Mouse (Mus musculus): Measurements from ENCODE around the gene Pigg.

Pigg gene

DNA sequence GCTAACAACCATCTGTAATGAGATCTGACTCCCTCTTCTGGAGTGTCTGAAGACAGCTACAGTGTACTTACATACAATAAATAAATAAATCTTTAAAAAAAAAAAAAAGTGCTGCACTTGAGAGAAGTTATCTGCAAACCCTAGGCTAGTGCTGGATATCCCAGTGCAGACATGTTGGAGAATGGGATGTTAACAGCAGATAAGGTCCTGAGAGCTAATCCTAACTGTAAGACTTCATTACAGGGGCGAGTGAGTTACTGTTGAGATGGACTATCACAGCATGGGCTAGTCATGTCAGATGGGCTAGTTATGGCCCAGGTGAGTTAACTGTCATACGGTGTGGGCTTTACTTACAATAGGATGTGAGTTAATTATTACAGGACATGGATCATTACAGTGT is 41.6 kb downstream of the Pigg start:
- DNase-seq (ENCODE audit: low spot score in 2 of 2), result no peak

DNA sequence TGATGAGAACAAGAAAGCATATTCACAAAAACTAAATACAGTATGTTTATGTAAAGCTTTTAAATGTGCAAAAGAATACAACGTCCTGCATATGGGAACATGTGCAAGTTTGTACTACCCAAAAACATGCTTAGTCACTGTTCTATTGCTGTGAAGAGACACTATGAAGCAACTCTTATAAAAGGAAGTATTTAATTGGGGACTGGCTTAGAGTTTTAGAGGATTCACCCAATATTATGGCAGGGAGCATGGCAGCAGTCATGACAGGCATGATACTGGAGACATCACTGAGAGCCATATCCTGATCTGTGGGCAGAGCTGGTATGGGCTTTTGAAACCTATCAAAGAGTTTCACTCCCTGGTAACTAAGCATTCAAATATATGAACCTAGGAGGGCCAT is 45.5 kb downstream of the Pigg start:
- DNase-seq (ENCODE audit: low spot score in 2 of 2), result no peak

DNA sequence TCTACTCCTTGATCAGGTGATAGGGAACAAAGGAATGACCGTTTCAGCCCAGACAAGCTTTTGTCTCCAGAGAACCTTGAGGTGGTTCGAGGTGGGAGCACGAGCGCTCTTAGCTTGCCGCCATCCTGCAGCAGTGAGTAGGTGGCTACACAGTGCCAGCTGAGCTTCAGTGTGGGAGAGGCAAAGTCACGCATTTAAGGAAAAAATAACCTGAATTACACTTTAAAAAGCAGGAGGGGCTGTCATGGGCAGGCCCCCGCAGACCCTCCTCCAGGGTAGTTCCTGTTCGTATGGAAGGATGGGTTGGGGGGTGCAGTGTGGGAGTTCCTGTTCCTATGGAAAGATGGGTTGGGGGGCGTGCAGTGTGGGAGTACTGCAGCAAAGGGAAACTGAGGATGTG is 47.1 kb downstream of the Pigg start:
- DNase-seq (ENCODE audit: low spot score in 2 of 2), result no peak

DNA sequence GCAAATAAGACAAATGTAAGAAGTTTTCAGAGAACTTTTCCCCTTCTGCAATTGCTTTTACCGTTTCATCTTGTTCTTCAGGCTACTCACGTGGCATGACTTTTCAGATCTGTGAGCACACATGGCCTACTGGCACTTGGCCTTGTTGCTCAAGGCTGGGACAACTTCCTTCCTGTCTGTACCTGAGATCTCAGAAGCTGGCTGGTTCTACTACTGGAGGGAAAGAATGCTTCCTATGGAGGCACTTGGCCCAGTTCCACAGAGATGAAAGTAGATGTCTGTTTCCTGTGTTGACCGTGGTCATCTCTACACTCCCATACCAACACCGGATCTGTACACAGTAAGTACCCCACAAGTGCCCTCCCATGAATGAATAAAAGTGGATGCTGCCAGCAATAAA is 47.8 kb downstream of the Pigg start:
- DNase-seq (ENCODE audit: low spot score in 2 of 2), result no peak

DNA sequence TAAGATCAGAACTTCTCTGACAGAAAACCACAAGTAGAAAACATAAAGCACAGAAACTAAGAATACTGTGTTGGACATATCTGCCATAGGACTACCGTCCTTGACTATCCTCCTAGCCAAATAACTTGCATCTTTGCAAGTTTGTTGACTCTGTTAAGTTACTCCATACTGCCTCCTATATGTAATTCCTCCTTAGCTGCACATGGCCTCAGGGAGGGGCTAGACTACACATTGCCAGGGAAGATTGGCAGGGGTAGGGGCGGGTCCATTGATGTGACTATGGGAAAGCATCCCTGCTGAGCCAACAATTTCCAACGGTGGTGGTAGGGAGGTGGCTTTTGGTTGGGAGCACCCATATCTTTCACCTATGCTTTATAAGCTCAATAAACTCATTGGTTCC is 49.9 kb downstream of the Pigg start:
- DNase-seq (ENCODE audit: low spot score in 2 of 2), result no peak

DNA sequence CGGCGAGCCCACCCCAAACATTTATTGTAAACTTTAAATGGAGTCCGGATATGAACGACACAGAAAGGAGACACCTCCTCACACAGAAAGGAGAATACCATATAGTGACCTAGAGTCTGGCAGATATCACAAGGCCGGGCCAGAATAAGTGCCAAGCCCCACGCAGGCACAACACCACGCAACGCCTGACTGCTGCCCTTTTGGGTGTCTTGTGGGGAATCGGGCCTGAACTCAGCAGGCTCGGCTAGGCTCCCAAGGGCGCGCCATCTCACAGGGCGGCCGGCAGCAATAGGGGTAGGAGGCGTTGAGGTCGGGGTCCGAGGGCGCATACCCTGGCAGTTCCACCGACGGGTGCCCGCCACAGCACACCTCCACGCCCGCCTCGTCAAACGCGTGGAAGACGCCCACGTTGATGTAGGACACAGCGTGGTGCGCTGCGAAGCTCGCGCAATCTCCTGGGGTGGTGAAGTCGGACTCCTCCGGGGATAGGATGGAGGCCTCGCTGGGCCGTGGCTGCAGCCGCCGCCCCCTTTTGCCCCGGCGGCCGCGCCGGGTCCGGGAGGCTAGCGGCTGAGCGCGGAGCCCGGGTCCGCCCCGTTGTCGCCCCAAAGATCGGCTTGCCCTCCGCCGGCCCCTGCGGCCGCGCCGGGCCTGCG is 54.0 kb downstream of the Pigg start:
- no peak for DNase-seq (ENCODE audit: low spot score in 2 of 2)

DNA sequence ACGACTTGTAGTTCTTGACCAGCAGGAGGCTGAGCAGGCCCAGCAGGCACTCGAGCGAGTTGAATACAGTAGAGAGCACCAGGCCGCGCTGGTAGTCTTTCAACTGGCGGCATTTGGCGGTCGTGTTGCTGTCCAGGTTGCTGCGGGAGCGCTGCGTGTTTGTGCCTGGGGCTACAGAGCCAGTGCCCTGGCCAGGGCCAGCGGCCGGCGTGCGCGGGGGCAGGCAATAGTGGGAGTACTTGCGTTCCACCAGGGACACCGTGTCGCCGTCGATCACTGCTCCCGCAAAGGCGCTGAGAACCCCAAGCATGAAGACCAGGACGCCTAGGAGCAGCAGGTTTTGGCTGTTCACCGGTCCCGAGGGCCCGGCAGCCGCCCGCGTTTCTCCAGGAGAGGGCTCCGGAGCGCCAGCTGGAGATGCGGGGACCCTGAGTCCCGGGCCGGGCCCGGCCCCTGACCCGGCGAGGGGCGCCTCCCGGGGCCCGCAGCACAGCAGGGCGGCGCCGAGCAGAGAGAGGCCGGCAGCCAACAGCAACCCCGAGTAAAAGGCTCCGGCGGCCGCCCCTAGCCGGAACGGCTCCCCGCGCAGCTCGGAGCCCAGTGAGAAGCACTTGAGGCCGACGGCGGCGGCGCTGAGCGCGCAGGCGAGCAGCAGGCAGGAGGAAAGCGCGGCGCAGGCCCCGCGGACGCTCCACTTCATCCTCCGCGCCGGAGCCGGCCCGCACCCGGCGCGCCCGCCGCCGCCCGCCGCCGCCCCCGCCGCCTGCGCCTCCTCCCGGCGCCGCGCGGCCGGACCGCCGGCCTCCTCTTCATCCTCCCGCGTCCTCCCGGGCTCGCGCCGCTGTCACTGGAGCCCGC is 54.8 kb downstream of the Pigg start:
- peak in 1 of 2 experiments; percentile 26 for DNase-seq (ENCODE audit: low spot score in 2 of 2)

DNA sequence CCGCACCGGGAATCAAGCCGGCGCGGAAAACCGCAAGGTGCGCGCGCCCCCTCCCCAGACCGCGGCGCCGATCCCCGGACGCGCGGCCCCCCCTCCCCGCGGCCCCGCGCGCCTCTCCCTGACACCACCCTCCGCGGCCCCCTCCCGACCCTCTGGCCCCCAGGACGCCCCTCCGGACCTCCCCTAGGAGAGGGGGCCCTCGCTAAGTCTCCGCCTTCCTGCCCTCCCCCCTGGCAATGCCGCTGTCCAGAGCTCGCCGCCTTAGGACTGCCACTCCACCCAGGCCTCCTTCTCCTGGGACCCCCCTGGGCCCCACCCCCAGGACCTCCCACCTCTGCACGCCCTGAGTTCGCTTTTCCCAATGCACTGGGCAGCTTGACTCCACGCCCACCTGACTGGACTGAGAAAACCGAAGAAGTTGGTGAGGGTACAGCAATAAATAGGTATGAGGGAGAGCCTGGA is 55.5 kb downstream of the Pigg start, which contains the start of gene Gm42517:
Gene Gm42517 (minus strand): TSS at position 52 of the 462 bp plus-strand sequence.
- no peak for DNase-seq (ENCODE audit: low spot score in 2 of 2)

DNA sequence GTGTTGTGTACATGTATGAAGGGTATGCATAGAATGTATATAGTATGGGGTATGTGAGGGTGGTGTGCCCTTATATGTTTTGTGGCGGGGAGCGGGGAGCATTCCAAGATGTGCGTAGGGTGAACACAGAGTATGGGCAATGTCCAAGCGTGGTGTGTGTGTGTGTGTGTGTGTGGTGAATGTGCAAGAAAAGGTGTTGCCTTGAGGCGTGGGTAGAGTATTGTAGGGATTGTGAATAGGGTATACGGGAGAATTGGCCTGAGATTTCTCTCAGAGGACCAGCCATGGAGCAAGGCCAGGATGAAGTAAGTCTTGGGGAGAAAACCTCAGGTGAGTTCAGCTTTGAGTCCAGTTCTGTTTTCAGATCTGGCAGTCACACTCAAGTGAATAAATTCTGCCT is 56.0 kb downstream of the Pigg start:
- no peak for DNase-seq (ENCODE audit: low spot score in 2 of 2)

DNA sequence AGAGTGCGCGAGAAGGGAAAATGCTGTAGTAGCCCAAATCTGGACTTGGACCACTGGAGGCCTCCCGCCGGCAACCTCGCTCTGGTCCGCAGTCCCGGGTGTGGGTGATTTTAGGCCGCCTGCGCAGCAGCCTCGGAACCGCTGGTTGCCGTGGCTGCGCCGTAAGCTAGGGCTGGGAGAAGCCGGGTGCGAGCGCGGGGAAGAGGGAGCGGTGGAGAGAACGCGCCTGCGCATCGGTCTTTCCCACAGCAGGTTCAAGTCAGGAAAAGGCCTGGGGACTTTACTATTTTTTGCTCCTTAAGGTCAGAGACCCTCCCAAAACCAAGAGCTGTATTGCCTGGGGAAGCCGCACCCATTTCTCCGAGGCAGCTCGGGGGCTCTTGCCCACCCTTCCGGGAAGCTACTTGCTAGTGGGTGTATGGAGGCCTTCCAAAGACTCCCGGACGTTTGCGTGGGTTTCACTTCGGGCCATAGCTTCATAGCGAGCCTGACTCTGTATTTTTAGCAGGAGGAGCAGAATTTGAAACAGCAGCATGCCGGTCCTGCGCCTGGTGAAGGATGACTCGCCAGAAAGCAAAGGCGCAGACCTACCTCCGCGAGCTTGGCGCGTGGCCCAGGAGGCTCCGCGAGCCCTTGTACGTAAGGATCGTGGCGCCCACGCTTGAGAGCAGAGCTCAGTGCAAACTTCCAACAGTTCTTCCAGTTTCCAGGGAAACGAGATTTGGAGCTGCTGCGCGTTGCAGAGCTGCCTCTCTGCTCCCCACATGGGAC is 56.6 kb downstream of the Pigg start:
- DNase-seq (ENCODE audit: low spot score in 2 of 2), result no peak

DNA sequence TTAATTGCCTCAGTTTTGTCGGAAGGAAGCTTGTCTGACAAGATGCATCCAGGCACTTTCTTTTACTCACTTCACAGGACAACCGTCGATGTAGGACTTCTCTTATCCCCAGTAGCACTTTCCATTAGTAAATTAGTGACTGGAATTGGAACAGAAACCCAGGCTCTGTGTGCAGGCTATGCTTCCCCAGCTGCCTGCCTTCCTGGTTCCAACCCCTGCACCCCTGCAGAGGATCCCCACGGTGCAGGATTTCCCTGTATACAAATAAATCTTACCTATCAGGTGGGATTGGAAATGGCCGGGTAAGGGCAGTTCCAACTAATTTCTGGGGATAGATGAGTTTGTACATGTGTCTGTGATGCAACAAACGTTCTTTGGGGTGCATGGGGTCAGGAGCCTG is 57.6 kb downstream of the Pigg start:
- DNase-seq (ENCODE audit: low spot score in 2 of 2), result no peak

DNA sequence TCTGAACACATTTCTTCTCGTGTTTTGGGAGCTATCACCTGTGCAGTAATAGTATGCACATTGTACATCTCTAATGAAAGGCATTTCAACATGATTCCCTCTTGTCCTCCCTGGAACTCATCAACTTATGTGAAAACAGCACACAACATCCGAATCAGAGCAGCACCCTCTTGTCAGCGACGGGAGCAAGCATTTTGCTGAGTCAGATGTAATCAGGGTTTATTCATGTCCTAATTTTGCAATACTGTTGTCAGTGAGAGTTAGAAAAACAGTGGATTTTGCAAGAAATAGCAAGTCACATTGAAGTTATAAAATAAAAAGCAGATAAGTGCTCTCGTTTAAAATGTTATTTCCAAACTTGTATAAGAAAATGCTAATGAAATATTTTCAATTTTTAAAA is 61.7 kb downstream of the Pigg start:
- DNase-seq (ENCODE audit: low spot score in 2 of 2), result no peak

DNA sequence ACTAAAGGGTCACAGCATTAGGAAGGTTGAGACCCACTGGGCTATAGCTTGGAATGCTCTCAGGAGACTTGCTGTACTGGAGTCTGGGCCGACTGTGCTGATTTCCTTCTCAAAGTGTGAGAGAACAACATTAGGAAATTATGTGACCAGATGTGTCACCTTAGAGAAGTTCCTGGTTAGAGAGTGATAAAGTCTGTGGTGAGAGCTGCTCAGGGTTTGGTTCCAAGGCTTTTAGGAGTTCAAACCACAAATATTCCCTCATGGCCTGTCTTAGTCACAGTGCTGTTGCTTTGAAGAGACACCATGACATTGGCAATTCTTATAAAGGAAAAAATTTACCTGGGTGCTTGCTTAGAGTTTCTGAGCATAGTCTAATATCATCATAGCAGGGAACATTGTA is 63.6 kb downstream of the Pigg start:
- DNase-seq (ENCODE audit: low spot score in 2 of 2), result no peak

DNA sequence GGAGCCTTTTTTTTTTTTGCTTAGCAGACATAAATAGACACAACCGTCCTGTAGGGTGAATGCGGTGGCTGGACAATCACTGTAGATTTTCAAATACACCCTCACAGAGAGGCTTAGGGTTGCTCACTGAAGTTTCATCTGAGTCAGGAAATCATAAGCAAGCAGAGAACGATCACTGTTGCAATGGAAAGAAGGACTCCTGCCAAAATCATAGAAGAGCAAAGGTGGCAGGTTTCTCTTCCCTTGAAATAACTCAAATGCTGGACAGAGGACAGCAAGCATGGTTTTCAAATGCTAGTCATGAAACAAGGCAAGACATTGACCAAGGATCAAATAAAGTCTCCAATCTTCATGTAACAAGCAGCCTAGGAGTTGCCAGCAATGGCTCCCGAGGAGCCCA is 65.9 kb downstream of the Pigg start:
- no peak for DNase-seq (ENCODE audit: low spot score in 2 of 2)

DNA sequence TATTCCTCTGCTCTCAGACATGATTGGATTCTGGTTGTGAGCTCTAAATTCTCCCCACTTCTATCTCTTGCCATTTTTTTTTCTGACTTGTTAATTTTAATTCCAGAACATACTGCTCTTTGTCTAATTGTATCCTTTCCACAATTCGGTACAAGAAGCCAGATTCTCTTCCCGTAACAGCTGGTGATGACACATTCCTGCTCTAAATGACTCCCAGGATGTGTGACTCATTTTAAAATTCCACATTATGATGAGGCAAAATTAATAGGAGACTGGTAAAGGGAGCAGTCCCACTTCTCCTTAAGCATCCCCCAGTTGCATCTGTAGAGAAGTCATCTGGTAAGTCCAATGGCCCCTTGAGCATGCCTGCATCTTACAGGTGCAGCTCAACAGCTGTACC is 73.2 kb downstream of the Pigg start:
- DNase-seq (ENCODE audit: low spot score in 2 of 2), result no peak

DNA sequence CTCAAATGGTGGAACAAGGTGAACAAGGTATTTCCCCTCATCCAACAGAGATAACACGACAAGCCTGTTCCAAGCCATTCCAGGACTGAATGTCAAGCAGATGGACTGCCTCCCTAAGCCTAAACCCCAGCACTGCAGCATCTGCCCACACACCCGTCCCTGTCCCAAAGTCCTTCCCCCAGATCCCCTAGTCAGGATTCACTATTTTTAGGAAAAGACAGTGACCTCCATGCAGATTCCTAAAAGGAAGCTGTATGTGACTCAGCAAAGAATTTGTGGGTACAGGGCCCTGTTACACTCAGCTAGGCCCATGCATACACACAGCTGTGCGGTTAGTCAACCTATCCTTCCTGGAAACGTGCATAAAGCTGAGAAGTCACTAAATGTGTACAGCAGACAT is 74.0 kb downstream of the Pigg start:
- no peak for DNase-seq (ENCODE audit: low spot score in 2 of 2)

DNA sequence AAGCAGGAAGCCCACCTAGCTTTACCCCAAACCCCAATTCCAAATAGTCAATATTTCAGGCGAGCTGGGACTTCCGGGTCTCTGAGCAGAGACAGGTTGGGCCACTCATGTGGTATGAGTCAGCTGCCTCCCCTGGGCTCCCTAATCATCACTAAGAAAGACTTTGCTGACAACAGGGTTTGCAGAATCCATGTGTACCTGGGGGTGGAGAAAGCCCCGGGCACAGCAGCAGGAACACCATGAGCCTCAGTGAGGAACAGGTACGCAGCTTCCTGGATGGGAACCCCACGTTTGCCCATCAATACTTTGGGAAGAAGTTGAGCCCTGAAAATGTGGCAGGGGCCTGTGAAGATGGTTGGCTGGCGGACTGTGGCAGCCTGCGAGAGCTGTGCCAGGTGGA is 75.8 kb downstream of the Pigg start, which contains the start of gene Pde6b:
Gene Pde6b (plus strand): TSS at position 191 of the 400 bp plus-strand sequence.
- DNase-seq (ENCODE audit: low spot score in 2 of 2), result no peak

DNA sequence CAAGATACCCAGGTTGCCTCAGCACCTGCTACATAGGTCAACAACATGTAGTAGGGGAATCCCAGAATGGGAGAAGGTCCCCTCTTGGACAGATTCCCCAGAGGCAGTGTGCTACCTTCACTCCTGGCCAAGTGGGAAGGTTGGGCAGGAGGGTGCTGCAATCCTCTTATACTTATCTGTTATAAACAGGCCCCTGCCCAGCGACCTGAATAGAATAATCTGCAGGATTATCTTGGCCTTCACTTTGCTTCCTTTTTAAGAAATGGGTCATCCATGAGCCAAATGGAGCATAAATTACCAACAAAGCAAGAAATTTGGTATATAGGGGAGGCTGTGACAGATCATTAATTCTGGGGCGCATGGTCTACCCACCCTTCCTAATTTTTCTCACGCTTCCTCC is 77.3 kb downstream of the Pigg start:
- DNase-seq (ENCODE audit: low spot score in 2 of 2), result no peak
